Mouse (Mus musculus): Measurements from ENCODE around the gene Dysf.

Dysf gene

DNA sequence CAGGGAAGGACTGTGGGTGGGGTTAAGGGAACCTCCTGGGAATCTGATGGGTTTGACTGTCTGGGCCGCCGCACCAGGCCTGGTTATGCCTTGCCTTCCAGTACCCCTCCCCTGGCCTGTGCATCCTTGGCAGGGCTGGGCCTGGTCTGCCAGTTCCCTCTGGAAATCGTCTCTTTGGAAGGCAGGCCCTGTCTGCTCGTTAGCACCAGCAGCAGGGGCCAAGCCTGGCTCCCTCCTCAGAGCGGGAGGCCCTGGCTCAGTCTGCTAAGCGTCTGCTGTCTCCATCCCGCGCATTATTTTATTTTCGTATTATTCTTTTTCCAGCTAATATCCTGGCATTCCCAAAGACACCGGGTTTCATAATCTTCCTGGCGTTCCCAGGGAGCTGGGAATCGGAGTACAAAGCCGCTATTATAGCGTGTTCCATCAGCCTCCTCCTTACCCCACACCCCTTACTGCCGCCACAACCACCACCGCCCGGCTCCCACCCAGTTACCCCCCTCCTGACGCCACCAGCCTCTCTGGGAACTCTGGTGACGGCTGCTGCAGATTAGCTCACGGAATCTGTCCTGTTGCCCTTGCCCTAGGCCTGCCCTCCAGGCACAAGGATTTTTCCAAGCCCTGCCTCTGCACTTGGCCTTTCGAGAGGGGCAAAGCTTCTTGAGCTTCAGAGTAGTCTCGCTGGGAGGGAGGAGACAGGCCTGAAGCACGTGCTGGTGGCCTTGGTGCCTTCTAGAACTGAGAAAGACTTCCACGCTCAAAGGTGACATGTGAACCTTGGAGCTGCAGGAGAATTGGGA is 111.5 kb downstream of the Dysf start:
- no peak for DNase-seq (ENCODE audit: low spot score in 2 of 2)

DNA sequence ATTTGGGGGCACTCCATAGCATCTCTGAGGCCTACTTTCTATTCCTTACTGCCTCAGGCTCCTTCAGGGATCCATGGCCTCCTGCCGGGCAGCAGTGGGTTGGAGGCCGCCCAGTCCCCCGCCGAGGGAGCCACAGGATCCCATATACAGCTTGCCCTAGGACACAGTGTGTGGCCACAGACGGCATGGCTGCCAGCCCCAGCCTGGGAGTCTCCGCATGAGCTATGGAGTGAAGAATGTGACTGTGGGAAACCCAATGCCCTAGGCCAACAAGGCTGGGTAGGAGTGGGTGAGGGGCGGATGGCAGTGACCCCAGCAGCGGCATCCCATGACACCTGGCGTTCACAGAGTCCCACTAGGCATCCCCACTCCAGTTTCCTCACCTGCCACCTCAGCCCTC is 116.2 kb downstream of the Dysf start:
- no peak for DNase-seq (ENCODE audit: low spot score in 2 of 2)

DNA sequence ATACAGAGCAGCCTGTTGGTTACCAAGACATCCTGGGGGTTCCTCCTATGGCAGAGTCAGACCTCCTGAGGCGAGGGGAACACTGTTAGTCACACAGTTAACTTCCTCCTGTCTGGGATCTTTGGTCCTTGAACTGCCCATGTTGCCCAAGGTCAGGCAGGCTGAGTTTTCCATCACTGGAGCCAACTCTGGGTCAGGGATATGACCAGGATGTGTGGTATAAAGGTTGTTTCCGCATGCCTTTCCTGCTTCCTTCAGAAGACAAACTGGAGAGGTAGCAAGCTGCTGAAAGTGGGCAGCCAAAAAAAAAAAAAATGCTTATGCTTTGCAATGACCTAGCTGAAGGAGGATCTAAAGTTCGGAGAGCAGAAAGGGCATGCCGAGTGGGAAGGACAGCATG is 116.7 kb downstream of the Dysf start:
- DNase-seq (ENCODE audit: low spot score in 2 of 2): no peak

DNA sequence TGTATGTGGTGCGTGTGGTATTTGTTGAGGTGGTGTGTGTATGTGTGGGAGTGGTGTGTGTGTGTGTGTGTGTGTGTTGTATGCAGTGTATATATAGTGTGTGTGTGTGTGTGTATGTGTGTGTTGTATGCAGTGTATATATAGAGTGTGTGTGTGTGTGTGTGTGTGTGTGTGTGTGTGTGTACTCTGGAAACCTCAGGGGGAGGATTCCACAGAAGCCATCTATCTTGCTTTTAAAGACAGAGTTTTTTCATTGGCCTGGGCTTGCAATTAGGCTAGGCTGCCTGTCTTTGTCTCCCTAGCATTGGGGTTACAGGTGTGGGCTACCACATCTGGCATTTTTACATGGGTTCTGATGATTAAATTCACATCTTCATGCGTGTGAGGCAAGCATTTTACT is 119.8 kb downstream of the Dysf start:
- no peak for DNase-seq (ENCODE audit: low spot score in 2 of 2)

- no peak for DNase-seq (ENCODE audit: low spot score in 2 of 2)
These were observed 122.5 kb downstream of the Dysf start for GRCm38 (mm10) chr6:84130867-84131266.

GRCm38 (mm10) chr6:84131539-84131938 is 123.1 kb downstream of the Dysf start:
- DNase-seq (ENCODE audit: low spot score in 2 of 2): no peak

DNA sequence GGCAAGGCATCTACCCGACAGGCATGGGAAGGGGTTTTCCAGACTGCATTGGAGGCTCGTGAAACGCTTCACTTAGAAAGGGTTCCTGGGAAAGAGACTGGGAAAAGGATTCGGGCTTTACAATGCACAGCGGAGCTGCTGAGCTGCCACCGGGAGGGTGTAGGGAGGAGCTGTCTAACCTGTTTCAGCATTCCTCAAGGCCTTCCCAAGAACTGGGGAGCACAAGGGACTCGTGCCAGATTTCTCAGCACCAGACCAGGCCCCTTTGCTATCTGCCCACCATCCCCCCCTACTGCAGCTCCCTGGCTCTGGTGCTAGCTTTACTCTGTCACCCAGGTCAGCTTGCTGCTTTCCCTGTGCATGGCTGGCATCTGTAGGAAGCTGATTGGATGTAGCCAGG is 124.7 kb downstream of the Dysf start:
- no peak for DNase-seq (ENCODE audit: low spot score in 2 of 2)

- DNase-seq (ENCODE audit: low spot score in 2 of 2): no peak
These were observed 125.8 kb downstream of the Dysf start for GRCm38 (mm10) chr6:84133996-84134721.

DNA sequence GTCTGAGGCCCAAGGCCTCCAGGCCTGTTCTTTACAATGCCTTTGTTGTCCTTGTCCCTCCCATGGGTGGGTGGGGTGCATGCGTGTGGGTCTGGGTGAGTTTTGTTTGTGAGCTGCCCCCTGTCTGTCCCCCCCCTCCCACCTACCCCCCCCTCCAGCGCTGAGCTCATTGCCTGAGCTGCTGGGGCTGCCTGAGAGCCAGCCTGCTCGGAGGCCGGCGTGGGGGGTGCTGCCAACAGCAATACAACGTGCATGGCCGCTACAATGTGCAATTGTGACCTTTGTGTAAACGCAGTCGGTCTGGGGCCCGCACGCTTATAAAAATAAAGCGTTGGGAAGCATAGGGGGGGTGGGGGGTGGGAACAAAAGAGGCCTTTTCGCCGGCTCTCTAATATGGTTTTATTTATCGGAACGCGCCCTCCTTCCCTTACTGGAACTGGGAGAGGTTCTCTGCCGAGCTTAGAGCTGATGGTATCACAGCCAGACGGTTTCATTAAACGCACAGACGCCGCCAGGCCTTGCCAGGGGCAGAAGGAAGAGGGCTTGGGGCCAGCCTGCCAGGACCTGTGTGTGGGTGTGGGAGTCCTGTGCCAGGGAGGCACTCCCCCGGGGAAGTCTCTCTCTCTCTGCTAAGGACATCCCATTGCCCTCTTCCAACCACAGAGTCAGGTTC is 126.5 kb downstream of the Dysf start:
- DNase-seq (ENCODE audit: low spot score in 2 of 2): peak; percentile 16 to 44

DNA sequence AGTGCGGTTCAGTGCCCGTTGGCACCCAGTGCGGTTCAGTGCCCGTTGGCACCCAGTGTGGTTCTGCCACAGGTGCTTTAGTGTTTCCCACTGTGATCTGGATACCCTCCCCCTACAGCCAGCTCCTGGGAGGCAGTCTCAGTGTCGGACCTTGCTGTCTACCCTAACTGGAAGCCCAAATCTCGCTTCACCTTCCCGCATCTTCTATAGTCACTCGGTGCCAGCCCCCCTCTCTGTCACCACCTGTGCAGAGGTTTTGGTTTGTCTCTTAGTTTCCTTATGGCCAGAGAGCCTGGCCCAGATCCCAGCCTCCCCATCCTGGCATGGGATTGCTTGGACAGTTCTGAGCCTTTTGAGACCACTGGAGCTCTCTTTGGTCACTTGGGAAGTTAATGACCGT is 127.3 kb downstream of the Dysf start:
- no peak for DNase-seq (ENCODE audit: low spot score in 2 of 2)

DNA sequence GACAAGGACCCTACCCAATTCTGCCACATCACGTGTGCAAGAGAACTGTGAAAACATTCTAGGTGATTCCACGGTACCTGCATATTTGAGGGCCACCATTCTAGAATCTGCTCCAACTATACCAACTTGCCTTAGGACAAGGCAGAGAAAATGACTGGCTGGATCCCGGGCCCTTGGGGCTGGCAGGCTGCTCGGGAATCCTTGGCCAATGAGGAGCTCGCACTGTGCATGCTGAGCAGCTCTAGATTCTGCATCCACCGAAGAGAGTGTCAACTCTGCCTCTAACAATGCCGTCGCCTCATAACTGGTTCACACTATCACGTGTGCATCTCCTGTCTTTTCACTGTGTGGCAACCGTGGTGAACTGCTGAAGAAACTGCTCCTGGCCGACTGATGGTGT is 128.0 kb downstream of the Dysf start:
- DNase-seq (ENCODE audit: low spot score in 2 of 2): no peak

DNA sequence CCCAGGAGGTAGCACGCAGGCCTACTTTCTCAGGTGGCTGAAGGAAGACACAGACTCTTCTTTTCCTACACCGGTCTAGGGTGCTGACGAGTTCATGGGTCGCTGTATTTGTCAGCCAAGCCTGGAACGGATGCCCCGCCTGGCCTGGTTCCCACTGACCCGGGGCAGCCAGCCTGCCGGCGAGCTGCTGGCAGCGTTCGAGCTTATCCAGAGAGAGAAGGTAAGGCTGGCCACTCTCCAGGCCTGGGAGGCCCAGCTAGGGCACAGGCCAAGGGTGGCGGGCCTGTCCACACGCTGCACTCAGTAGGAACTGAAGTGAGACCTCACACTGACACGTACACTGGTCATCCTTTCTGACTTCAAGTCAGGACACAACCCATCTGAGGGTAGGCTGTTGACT is 131.5 kb downstream of the Dysf start:
- no peak for DNase-seq (ENCODE audit: low spot score in 2 of 2)

- no peak for DNase-seq (ENCODE audit: low spot score in 2 of 2)
These were observed 134.1 kb downstream of the Dysf start for GRCm38 (mm10) chr6:84142481-84142880.

- no peak for DNase-seq (ENCODE audit: low spot score in 2 of 2)
These were observed 134.9 kb downstream of the Dysf start for GRCm38 (mm10) chr6:84143328-84143727.

- no peak for DNase-seq (ENCODE audit: low spot score in 2 of 2)
These were observed 136.0 kb downstream of the Dysf start for GRCm38 (mm10) chr6:84144393-84144792.

DNA sequence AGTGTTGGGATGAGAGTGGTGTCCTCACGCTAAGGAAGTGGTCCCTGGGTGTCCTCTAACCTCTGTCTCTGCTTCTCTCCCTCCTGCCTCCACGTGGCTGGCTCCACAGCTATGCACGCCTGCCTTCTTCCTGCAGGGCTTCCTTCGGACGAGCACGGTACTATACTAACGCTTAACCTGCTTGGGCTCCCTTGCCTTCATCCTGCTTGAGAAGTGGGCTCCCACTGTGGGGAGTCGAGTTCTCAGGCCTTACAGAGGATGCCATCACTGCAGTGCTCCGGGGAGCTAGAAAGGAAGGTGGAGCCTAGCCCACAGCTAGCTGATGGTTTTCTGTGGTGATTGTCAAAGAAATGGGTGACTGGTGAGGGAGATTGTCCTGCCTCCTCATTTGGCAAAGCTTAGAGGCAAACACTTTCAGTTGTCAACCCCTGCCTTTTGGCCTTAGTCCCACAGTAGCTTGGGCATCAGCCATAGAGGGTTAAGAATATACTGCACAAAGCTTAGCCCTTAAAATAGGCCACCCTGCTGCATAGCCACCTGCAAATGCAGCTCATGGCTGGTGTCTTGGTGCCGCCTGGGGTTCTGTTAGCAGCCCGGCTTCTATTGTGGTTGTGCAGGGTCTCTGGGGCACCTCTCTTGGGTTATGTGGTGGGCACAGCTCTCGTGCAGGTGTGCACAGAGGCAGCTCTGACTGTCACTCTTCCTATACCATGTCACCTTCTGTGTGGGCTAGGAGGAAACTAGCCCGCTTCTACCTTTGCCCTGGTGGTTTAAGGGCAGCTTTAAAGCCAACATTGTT is 139.0 kb downstream of the Dysf start:
- no peak for DNase-seq (ENCODE audit: low spot score in 2 of 2)

- DNase-seq (ENCODE audit: low spot score in 2 of 2): no peak
These were observed 140.1 kb downstream of the Dysf start for GRCm38 (mm10) chr6:84148470-84148869.

DNA sequence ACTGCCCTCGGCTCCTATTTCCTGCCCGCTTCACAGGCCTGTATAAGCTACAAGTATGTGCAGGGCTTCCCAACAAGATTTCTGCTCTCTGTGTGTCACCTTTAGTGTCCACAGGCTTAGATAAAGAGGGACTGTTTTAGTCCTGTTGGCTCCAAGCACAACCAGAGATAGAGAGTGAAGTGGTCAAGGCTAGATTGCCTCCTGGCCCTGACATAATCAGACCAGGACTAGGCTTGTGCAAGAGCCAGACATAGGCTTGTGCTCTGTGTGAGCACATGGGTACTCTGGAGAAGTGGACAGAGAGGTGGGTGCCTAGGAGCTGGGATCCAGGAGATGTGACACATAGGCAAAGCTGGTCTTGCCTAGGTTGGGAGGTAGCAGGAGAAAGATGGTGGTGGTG is 146.1 kb downstream of the Dysf start:
- DNase-seq (ENCODE audit: low spot score in 2 of 2): no peak

DNA sequence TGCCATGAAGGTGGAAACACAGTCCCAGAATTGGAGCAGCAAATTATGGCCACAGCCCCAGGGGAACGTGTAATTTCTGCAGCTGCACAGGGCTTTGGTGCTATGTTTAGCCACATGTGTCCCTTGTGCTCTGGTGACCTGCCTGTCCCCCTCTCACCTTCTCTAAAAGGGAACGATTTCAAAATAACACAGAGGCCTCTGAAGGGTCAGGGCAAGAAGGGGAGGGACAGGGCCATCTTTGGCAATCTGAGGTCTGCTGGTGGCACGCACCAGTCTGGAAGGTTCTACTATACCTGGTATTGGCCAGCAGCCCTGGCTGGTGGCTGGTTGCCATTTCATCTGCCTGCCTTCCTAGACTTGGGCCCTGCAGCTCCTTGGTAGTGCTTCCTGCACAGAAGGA is 147.4 kb downstream of the Dysf start:
- no peak for DNase-seq (ENCODE audit: low spot score in 2 of 2)

GRCm38 (mm10) chr6:84156481-84157025 is 148.2 kb downstream of the Dysf start:
- no peak for DNase-seq (ENCODE audit: low spot score in 2 of 2)

DNA sequence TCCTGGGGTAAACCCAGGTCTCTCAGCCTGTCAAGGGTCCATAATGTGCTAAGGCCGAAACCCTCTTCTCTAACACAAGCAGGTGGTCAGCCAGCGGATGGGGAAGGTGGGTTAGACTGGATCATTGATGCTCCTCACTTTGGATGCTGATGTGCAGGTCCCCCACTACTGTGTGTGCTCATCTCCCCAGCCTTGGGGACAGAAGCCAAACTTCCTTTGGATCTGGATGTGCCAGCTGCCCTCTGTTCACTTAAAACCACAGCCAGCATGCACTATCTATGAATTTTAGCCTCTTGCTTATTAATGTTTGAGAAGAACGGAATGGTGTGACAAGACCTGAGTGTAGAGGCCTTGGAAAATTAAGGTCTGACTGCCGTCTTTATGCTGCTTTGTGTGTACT is 150.7 kb downstream of the Dysf start:
- no peak for DNase-seq (ENCODE audit: low spot score in 2 of 2)

GRCm38 (mm10) chr6:84167612-84168011 is 159.2 kb downstream of the Dysf start:
- no peak for DNase-seq (ENCODE audit: low spot score in 2 of 2)
